Mouse (Mus musculus) MEL (cell line): ENCODE data around the gene Myo1h. TPM values are rescaled to one million over a fixed set of nuclear protein-coding genes. Genes with fewer than 3 reads are reported as not detected.

ENCODE experiments used
- DNase-seq: peaks from one replicate; pipeline ENCODE4 v3.0.0; 2011; ENCODE audit warnings: low read depth, low spot score
- H3K27ac ChIP-seq: 2 replicates; pipeline ENCODE4 v1.5.1; 2012; ENCODE audit warnings: low read depth, mild to moderate bottlenecking, control low read depth, low read length, moderate library complexity; ENCODE audit not compliant: control insufficient read depth
- H3K27me3 ChIP-seq, 2 experiments: fragments of 150-350 bp in 1 of 2; sonication (generic) in 1 of 2; 2 replicates each; pipeline ENCODE4 v1.6.1; 2012; ENCODE audit warnings: low read length in 2 of 2, mild to moderate bottlenecking in 2 of 2, improper control_type of control experiment in 1 of 2, moderate library complexity in 1 of 2; ENCODE audit not compliant: insufficient read depth in 2 of 2, control insufficient read depth in 1 of 2
- H3K36me3 ChIP-seq, 2 experiments: 2 replicates each; pipeline ENCODE4 v1.6.1; 2012 to 2014; ENCODE audit warnings: low read length in 2 of 2, improper control_type of control experiment in 1 of 2, inconsistent platforms in 1 of 2, mild to moderate bottlenecking in 1 of 2; ENCODE audit not compliant: insufficient read depth in 2 of 2, control insufficient read depth in 1 of 2
- H3K4me1 ChIP-seq, 2 experiments: fragments of 150-350 bp in 1 of 2; sonication (generic) in 1 of 2; 2 replicates each; pipeline ENCODE4 v1.6.1; 2012; ENCODE audit warnings: low read length in 2 of 2, improper control_type of control experiment in 1 of 2, mild to moderate bottlenecking in 1 of 2; ENCODE audit not compliant: insufficient read depth in 2 of 2, control insufficient read depth in 1 of 2
- H3K4me3 ChIP-seq, 2 experiments: fragments of 150-350 bp in 1 of 2; sonication (generic) in 1 of 2; 2 replicates each; pipeline ENCODE4 v1.5.1; 2012; ENCODE audit warnings: low read depth in 2 of 2, low read length in 2 of 2, mild to moderate bottlenecking in 2 of 2, moderate library complexity in 2 of 2, control low read depth in 1 of 2, improper control_type of control experiment in 1 of 2; ENCODE audit not compliant: control insufficient read depth in 1 of 2, insufficient read depth in 1 of 2
- H3K79me2 ChIP-seq: 2 replicates; pipeline ENCODE4 v1.6.1; 2012; ENCODE audit warnings: mild to moderate bottlenecking, low read length, moderate library complexity; ENCODE audit not compliant: control insufficient read depth, poor library complexity, insufficient read depth
- H3K9ac ChIP-seq: 2 replicates; pipeline ENCODE4 v1.6.1; 2012; ENCODE audit warnings: low read depth, mild to moderate bottlenecking, control low read depth, low read length, moderate library complexity; ENCODE audit not compliant: control insufficient read depth, poor library complexity, severe bottlenecking
- H3K9me3 ChIP-seq: fragments of 150-350 bp; sonication (generic); replicated peaks from 2 replicates; pipeline ENCODE4 v1.6.1; 2012; ENCODE audit warnings: mild to moderate bottlenecking, low read length, improper control_type of control experiment, moderate library complexity; ENCODE audit not compliant: insufficient read depth
- BHLHE40 ChIP-seq: IDR thresholded peaks from 2 replicates; pipeline ENCODE4 v1.6.1; 2012; ENCODE audit warnings: low read depth, mild to moderate bottlenecking, inconsistent platforms, low read length, improper control_type of control experiment, borderline replicate concordance
- CHD2 ChIP-seq: IDR thresholded peaks from 2 replicates; pipeline ENCODE4 v1.6.1; 2011; ENCODE audit warnings: low read length, improper control_type of control experiment
- ELF1 ChIP-seq: IDR thresholded peaks from 2 replicates; pipeline ENCODE4 v1.6.1; 2014; ENCODE audit warnings: low read depth, mild to moderate bottlenecking, inconsistent platforms, low read length, improper control_type of control experiment, moderate library complexity
- EP300 ChIP-seq, 2 experiments: IDR thresholded peaks; 2 replicates each; pipeline ENCODE4 v1.6.1; 2011; ENCODE audit warnings: improper control_type of control experiment in 2 of 2, low read length in 2 of 2, low read depth in 1 of 2, mild to moderate bottlenecking in 1 of 2
- ETS1 ChIP-seq: IDR thresholded peaks from 2 replicates; pipeline ENCODE4 v1.6.1; 2012; ENCODE audit warnings: low read depth, mild to moderate bottlenecking, inconsistent platforms, low read length, improper control_type of control experiment, moderate library complexity
- MAZ ChIP-seq: IDR thresholded peaks from 2 replicates; pipeline ENCODE4 v1.6.1; 2012; ENCODE audit warnings: low read depth, mild to moderate bottlenecking, inconsistent platforms, low read length, improper control_type of control experiment
- NELFE ChIP-seq: IDR thresholded peaks from 2 replicates; pipeline ENCODE4 v1.6.1; 2011; ENCODE audit warnings: low read depth, low read length, improper control_type of control experiment
- NRF1 ChIP-seq: IDR thresholded peaks from 2 replicates; pipeline ENCODE4 v1.6.1; 2014; ENCODE audit warnings: low read depth, mild to moderate bottlenecking, inconsistent platforms, low read length, improper control_type of control experiment, moderate library complexity; ENCODE audit not compliant: poor library complexity, insufficient read depth, severe bottlenecking
- POLR2AphosphoS2 ChIP-seq: IDR thresholded peaks from 2 replicates; pipeline ENCODE4 v1.6.1; 2011; ENCODE audit warnings: low read length, improper control_type of control experiment
- RCOR1 ChIP-seq: IDR thresholded peaks from 2 replicates; pipeline ENCODE4 v1.6.1; 2012; ENCODE audit warnings: low read depth, mild to moderate bottlenecking, inconsistent platforms, low read length, improper control_type of control experiment
- SIN3A ChIP-seq: IDR thresholded peaks from 2 replicates; pipeline ENCODE4 v1.6.1; 2012; ENCODE audit warnings: low read length, improper control_type of control experiment, inconsistent platforms
- TCF12 ChIP-seq: IDR thresholded peaks from 2 replicates; pipeline ENCODE4 v1.6.1; 2014; ENCODE audit warnings: low read depth, mild to moderate bottlenecking, inconsistent platforms, low read length, improper control_type of control experiment, moderate library complexity
- USF1 ChIP-seq: IDR thresholded peaks from 2 replicates; pipeline ENCODE4 v1.6.1; 2014; ENCODE audit warnings: low read depth, mild to moderate bottlenecking, inconsistent platforms, low read length, improper control_type of control experiment, moderate library complexity
- ZMIZ1 ChIP-seq: IDR thresholded peaks from 2 replicates; pipeline ENCODE4 v1.6.1; 2012; ENCODE audit warnings: low read depth, mild to moderate bottlenecking, inconsistent platforms, low read length, improper control_type of control experiment, moderate library complexity
- polyA plus RNA-seq, 2 experiments: library from polyadenylated mRNA; stranded (reverse) in 1 of 2; unstranded in 1 of 2; fragments of >175 nt in 1 of 2; fragments of >200 nt in 1 of 2; gene quantifications; 2 replicates each; pipeline versions ENCODE4 v1.2.1 to v1.2.4; 2012; ENCODE audit warnings: low replicate concordance in 2 of 2, low read depth in 1 of 2; ENCODE audit not compliant: insufficient read length in 2 of 2, insufficient read depth in 1 of 2, missing spikeins in 1 of 2
- total RNA-seq: library from RNA; depleted of rRNA; stranded (reverse); fragments of 300-350 nt; gene quantifications from 2 replicates; pipeline ENCODE4 v1.2.3, GENCODE M21; 2012; rRNA removed

Myo1h gene
- total and polyA plus RNA-seq, 3 experiments: 0.33 to 4.6 TPM; not detected in 1

DNA sequence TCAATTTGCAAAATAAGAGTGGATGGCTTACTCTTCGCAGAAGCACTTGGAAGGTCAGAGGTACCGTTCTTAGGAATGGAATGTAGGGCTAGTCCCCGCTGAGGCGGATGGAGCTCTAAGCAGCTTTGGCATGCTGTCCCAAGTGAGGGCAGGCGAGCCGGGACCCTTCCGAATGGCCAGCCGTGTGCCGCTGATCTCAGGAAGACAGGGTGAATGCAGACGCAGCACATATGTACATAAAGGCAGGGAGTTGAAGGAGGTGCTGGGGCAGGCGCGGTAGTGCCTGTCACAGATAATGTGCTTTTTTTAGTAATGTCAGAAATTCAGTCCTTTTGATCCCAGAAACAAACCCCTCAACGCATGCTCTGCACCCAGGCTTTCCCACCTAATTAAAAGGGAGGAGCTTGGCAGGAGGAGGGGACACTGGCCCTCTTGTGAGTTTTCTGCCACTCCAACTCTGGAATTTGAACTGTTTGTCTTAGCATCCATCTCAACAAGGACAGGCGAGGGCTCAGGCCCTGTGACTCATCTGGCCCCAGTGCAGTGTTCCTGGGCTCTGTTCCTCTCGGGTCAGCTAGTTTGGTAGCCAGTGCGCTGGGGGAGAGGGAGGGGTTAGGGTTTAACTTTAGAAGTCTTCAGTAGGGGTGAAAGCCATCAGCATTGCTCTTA lies 124.2 kb downstream of the Myo1h start:
- TF ChIP-seq NELFE (no peak), CHD2 (no peak), TCF12 (no peak), USF1 (no peak), EP300 (IDR thresholded peaks at IDR 0.05; ENCODE audit: low read depth in 1 of 2, low read length in 2 of 2) (no peak), RCOR1 (no peak), BHLHE40 (no peak), NRF1 (no peak), SIN3A (no peak), ELF1 (no peak), ZMIZ1 (no peak), ETS1 (no peak), POLR2AphosphoS2 (no peak), MAZ (no peak)
- Histone ChIP-seq H3K27me3 (no peaks in the 10 kb centered on the region), H3K36me3 (no peaks in the 10 kb centered on the region; a peak in 1 of 4 replicates), H3K9me3 (no peaks in the 10 kb centered on the region), H3K4me1 (no peaks in the 10 kb centered on the region), H3K4me3 (no peak overlapping the region), H3K9ac (no peak overlapping the region), H3K79me2 (no peaks in the 10 kb centered on the region), H3K27ac (no peak overlapping the region)
- DNase-seq: no peak

Other genes starting within 250 kb of the Myo1h start
- 11.9 and 12.8 TPM in 2 replicates for gene Usp30, start 223.7 kb upstream of the Myo1h start, total RNA-seq
- gene Usp30, start 223.7 kb upstream of the Myo1h start, polyA plus RNA-seq: 10 to 100 TPM in 1 of 2 experiments, not detected in 1; 21.1 TPM
- gene Svop, start 197.6 kb upstream of the Myo1h start, total RNA-seq: not detected in 2 replicates
- gene Svop, start 197.6 kb upstream of the Myo1h start, polyA plus RNA-seq: not detected
- gene Alkbh2, start 160.9 kb upstream of the Myo1h start, total RNA-seq: 15.2 and 15.7 TPM in 2 replicates
- gene Alkbh2, start 160.9 kb upstream of the Myo1h start, polyA plus RNA-seq: 10 to 100 TPM in 1 of 2 experiments, not detected in 1; 22.6 TPM
- 19.6 and 22.1 TPM in 2 replicates for gene Ung, start 158.8 kb upstream of the Myo1h start, total RNA-seq
- 10 to 100 TPM in 1 of 2 experiments, not detected in 1; 62.2 TPM for gene Ung, start 158.8 kb upstream of the Myo1h start, polyA plus RNA-seq
- 1.9 and 2.0 TPM in 2 replicates for gene Acacb, start 142.6 kb upstream of the Myo1h start, total RNA-seq
- 1 to 10 TPM in 1 of 2 experiments, not detected in 1; 5.3 TPM for gene Acacb, start 142.6 kb upstream of the Myo1h start, polyA plus RNA-seq
- gene Foxn4, start 15.4 kb upstream of the Myo1h start, total RNA-seq: not detected in 2 replicates
- gene Foxn4, start 15.4 kb upstream of the Myo1h start, polyA plus RNA-seq: under 1 TPM in 1 of 2 experiments, not detected in 1; 0.07 TPM
- gene Kctd10, start 91.3 kb downstream of the Myo1h start, total RNA-seq: 41.9 and 47.8 TPM in 2 replicates
- gene Kctd10, start 91.3 kb downstream of the Myo1h start, polyA plus RNA-seq: 10 to 100 TPM in 1 of 2 experiments, not detected in 1; 42.2 TPM
- 19.8 and 21.8 TPM in 2 replicates for gene Ube3b, start 91.4 kb downstream of the Myo1h start, total RNA-seq
- 100 to 1,000 TPM in 1 of 2 experiments, 10 to 100 TPM in 1; 45.4 to 150 TPM for gene Ube3b, start 91.4 kb downstream of the Myo1h start, polyA plus RNA-seq
- gene Mmab, start 154.9 kb downstream of the Myo1h start, total RNA-seq: 9.5 and 10.4 TPM in 2 replicates
- 10 to 100 TPM in 1 of 2 experiments, not detected in 1; 21.0 TPM for gene Mmab, start 154.9 kb downstream of the Myo1h start, polyA plus RNA-seq
- 26.3 and 33.5 TPM in 2 replicates for gene Mvk, start 155.1 kb downstream of the Myo1h start, total RNA-seq
- 10 to 100 TPM in 1 of 2 experiments, not detected in 1; 37.7 TPM for gene Mvk, start 155.1 kb downstream of the Myo1h start, polyA plus RNA-seq